Mouse (Mus musculus) thymus, adult 18-20 months (tissue): ENCODE measurements around the gene Phc2.

Source experiments
- DNase-seq, 2 experiments: peaks; one replicate each; pipeline ENCODE4 v3.0.0; 2022; ENCODE audit warnings: mixed read lengths in 2 of 2

Gene Phc2

GRCm38 (mm10) chr4:128722932-128723331, 68.4 kb downstream of the Phc2 start:
- no peak for DNase-seq

- no peak for DNase-seq
These were observed 68.9 kb downstream of the Phc2 start for GRCm38 (mm10) chr4:128723431-128723830.

GRCm38 (mm10) chr4:128724059-128724458, 69.6 kb downstream of the Phc2 start:
- DNase-seq: no peak

- peak; percentile 75 to 77 for DNase-seq
These were observed 72.7 kb downstream of the Phc2 start for GRCm38 (mm10) chr4:128727019-128727720.

- DNase-seq: peak; percentile 28 to 30
These were observed 73.4 kb downstream of the Phc2 start for GRCm38 (mm10) chr4:128727721-128728430.

- no peak for DNase-seq
These were observed 73.9 kb downstream of the Phc2 start for GRCm38 (mm10) chr4:128728431-128728851.

GRCm38 (mm10) chr4:128729033-128729708, 74.7 kb downstream of the Phc2 start:
- no peak for DNase-seq

GRCm38 (mm10) chr4:128729709-128730037, 75.2 kb downstream of the Phc2 start:
- DNase-seq: no peak

- no peak for DNase-seq
These were observed 75.8 kb downstream of the Phc2 start for GRCm38 (mm10) chr4:128730271-128730670.

- DNase-seq: no peak
These were observed 78.3 kb downstream of the Phc2 start for GRCm38 (mm10) chr4:128732794-128733193.

GRCm38 (mm10) chr4:128733496-128733895, 79.0 kb downstream of the Phc2 start:
- no peak for DNase-seq

GRCm38 (mm10) chr4:128734217-128734616, 79.7 kb downstream of the Phc2 start:
- no peak for DNase-seq

GRCm38 (mm10) chr4:128734721-128735671, 80.5 kb downstream of the Phc2 start:
- peak; percentile 44 to 69 for DNase-seq

- DNase-seq: no peak
These were observed 82.7 kb downstream of the Phc2 start for GRCm38 (mm10) chr4:128737137-128737589.

GRCm38 (mm10) chr4:128737825-128738610, 83.5 kb downstream of the Phc2 start:
- no peak for DNase-seq

- no peak for DNase-seq
These were observed 86.4 kb downstream of the Phc2 start for GRCm38 (mm10) chr4:128740878-128741277.

- no peak for DNase-seq
These were observed 87.4 kb downstream of the Phc2 start for GRCm38 (mm10) chr4:128741906-128742305.

GRCm38 (mm10) chr4:128742379-128742970, 88.0 kb downstream of the Phc2 start:
- DNase-seq: no peak

GRCm38 (mm10) chr4:128743031-128743626, 88.6 kb downstream of the Phc2 start:
- DNase-seq: no peak

GRCm38 (mm10) chr4:128745160-128745559, 90.7 kb downstream of the Phc2 start:
- no peak for DNase-seq
